Mouse (Mus musculus) brain, embryonic 18.5 days (tissue): ENCODE measurements at regions not wholly inside any gene's neighbourhood (a gene's known extent, or its start where the extent isn't known, plus 50 kb on each side); places are given as distances from the start of the nearest gene placed in this dataset.

Experiments
- DNase-seq: peaks from one replicate; pipeline ENCODE4 v3.0.0-alpha.2; 2012; ENCODE audit warnings: low read depth, low spot score

GRCm38 (mm10) chr3:33305756-33306155 lies 162.7 kb upstream of the Pex5l start:
- no peak for DNase-seq

GRCm38 (mm10) chr3:33262797-33263196 lies 119.8 kb upstream of the Pex5l start:
- DNase-seq: no peak

DNA sequence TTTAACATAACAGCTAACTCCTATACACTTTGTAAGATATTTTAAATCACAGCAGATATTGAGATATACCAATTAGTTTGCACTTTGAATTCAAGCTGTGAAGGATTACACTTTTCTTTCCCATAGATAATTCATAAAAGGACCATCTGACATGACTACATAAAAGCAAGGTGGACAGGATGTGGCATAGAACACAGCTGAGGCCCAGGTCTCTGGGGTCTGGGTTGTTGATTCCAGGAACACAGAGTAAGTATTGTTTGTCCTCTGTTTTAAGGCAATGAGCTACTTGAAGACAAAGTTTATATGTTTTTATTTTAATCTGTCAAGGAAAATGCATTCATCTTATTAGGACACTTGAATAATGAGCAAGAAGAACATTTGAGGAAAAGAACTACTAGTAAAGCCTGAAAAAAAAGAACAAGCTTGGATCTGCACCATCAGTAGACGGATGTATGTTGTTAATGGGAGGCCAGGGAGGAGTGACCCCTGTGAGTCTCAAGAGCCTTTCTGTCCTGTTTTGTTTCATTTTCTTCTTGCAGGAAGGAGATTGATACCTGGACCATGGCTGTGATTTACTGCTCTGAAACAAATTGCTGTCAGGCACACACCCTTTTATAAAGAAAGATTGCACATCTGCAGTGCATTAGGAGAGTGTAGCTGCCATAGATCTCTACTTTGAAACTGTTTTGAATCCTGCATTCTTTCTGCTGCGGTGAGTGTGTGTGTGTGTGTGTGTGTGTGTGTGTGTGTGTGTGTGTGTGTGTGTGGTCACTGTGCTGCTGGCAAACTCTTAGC lies 76.4 kb upstream of the Pex5l start:
- DNase-seq: no peak

- no peak for DNase-seq
These were observed 75.2 kb upstream of the Pex5l start for GRCm38 (mm10) chr3:33218291-33218690.

GRCm38 (mm10) chr3:33217360-33218034 lies 74.5 kb upstream of the Pex5l start:
- DNase-seq: no peak

GRCm38 (mm10) chr3:33211224-33211817 lies 68.3 kb upstream of the Pex5l start:
- DNase-seq: no peak
